Mouse (Mus musculus) liver, embryonic 11.5 days (tissue): ENCODE results near the gene Ckap5. TPM values are rescaled to one million over a fixed set of nuclear protein-coding genes. Genes with fewer than 3 reads are reported as not detected.

Experiments
- ATAC-seq: fragments of 200-750 bp; cut with Nextera tagmentation; replicated peaks from 2 replicates; pipeline ENCODE4 v1.8.0; 2017; ENCODE audit warnings: moderate number of reproducible peaks, mild to moderate bottlenecking, moderate TSS enrichment, moderate library complexity; ENCODE audit not compliant: low FRiP score
- DNase-seq: peaks from one replicate; pipeline ENCODE4 v3.0.0-alpha.2; 2017; ENCODE audit warnings: low spot score
- H3K27ac ChIP-seq: fragments of 300-500 bp; sonication (generic); 2 replicates; pipeline ENCODE4 v1.5.1; 2014; ENCODE audit warnings: mild to moderate bottlenecking, low read depth, low read length, control low read depth
- H3K27me3 ChIP-seq: fragments of 300-500 bp; sonication (generic); replicated peaks from 2 replicates; pipeline ENCODE4 v1.6.1; 2014; ENCODE audit warnings: low read length, mixed read lengths; ENCODE audit not compliant: control insufficient read depth, insufficient read depth
- H3K36me3 ChIP-seq: fragments of 300-500 bp; sonication (generic); 2 replicates; pipeline ENCODE4 v1.6.1; 2014; ENCODE audit warnings: mild to moderate bottlenecking, low read length, moderate library complexity, mixed read lengths; ENCODE audit not compliant: control insufficient read depth, insufficient read depth
- H3K4me1 ChIP-seq: fragments of 300-500 bp; sonication (generic); replicated peaks from 2 replicates; pipeline ENCODE4 v1.6.1; 2014; ENCODE audit warnings: low read length, mixed read lengths; ENCODE audit not compliant: control insufficient read depth, insufficient read depth
- H3K4me2 ChIP-seq: fragments of 300-500 bp; sonication (generic); 2 replicates; pipeline ENCODE4 v1.6.1; 2014; ENCODE audit warnings: mild to moderate bottlenecking, control low read depth, moderate library complexity
- H3K4me3 ChIP-seq: fragments of 300-500 bp; sonication (generic); 2 replicates; pipeline ENCODE4 v1.5.1; 2014; ENCODE audit warnings: low read depth, low read length, control low read depth
- H3K9ac ChIP-seq: fragments of 300-500 bp; sonication (generic); 2 replicates; pipeline ENCODE4 v1.6.1; 2014; ENCODE audit warnings: low read depth, low read length, control low read depth
- H3K9me3 ChIP-seq: fragments of 300-500 bp; sonication (generic); 2 replicates; pipeline ENCODE4 v1.6.1; 2016; ENCODE audit warnings: low read length, inconsistent platforms, mixed read lengths; ENCODE audit not compliant: control insufficient read depth
- WGBS: fragments of 180-500 bp; shearing (Covaris S2); extraction: QIAGEN DNeasy Blood & Tissue Kit; methylation state at CpG from one replicate; pipeline ENCODE4 v1.1.7; 2014; 5-methylcytosine and 5-hydroxymethylcytosine counted together
- polyA plus RNA-seq: library from polyadenylated mRNA; unstranded; fragments of >200 nt; fragmentation: Nextera tagmentation; extraction: Ambion mirVana; gene quantifications from 2 replicates; pipeline ENCODE4 v1.2.1, GENCODE M21; 2014

Ckap5 gene
- polyA plus RNA-seq, 1 experiment from 2014 or later: 49.4 TPM

GRCm38 (mm10) chr2:91631826-91632225 is 105.3 kb downstream of the Ckap5 start:
- Histone ChIP-seq H3K4me2 (no peak overlapping the region), H3K36me3 (no peaks in the 10 kb centered on the region), H3K4me1 (peaks cover 22% of the 10 kb centered on the region), H3K27ac (no peak overlapping the region), H3K4me3 (no peak overlapping the region), H3K9ac (no peak overlapping the region), H3K27me3 (no peaks in the 10 kb centered on the region), H3K9me3 (no peaks in the 10 kb centered on the region)
- ATAC-seq (no peak), DNase-seq (no peak)
- 86% methylated on average over 5 of the region's 5 CpGs for WGBS

DNA sequence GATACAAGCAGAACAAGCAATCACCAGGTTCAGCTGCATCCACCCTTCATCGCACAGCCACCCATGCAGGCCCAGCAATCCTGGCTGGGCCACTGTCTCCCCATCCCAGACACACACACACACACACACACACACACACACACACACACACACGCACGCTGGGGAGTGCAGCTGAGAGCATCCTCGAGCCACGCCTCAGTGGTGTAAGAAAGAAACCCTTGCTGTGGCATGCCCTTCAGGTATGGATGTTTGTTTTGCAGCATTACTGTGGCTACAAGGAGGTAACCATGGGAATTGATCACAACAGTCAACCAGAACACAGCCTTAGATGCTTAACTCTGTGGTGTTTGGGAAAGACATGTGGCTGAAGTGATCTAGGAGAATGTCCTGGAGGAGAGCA is 105.8 kb downstream of the Ckap5 start:
- Histone ChIP-seq H3K9me3 (no peaks in the 10 kb centered on the region), H3K4me2 (no peak overlapping the region), H3K9ac (no peak overlapping the region), H3K36me3 (no peaks in the 10 kb centered on the region), H3K27ac (no peak overlapping the region), H3K4me3 (no peak overlapping the region), H3K4me1 (peaks cover 22% of the 10 kb centered on the region), H3K27me3 (no peaks in the 10 kb centered on the region)
- 76% methylated on average over 5 of the region's 5 CpGs for WGBS
- ATAC-seq (no peak), DNase-seq (no peak)

GRCm38 (mm10) chr2:91633334-91633977 is 106.9 kb downstream of the Ckap5 start:
- Histone ChIP-seq H3K4me3 (no peak overlapping the region), H3K4me2 (peak overlapping the region; percentile 68), H3K9me3 (no peaks in the 10 kb centered on the region), H3K27me3 (no peaks in the 10 kb centered on the region), H3K36me3 (no peaks in the 10 kb centered on the region), H3K9ac (no peak overlapping the region), H3K27ac (no peak overlapping the region), H3K4me1 (peaks cover 22% of the 10 kb centered on the region)
- ATAC-seq: no peak
- no peak for DNase-seq
- WGBS: 70% methylated on average over 12 of the region's 12 CpGs

DNA sequence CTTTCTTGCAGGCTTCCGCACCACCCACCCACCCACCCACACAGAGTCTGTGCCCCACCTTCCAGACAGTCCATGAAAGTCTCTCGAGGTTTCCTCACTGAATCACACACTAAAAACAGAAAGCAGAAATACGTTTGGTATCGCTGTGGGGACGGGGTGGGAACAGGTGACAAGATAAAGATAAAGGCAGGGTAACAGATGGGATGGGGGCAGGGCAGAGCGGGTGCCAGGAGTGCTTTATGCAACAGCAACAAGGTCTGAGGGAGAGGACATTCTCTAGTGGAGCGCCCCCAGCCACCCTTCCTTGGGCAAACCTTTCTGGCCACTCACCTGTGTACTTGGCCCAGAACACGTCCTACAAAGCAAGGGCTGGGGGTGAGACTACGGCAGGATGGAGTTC is 108.3 kb downstream of the Ckap5 start:
- Histone ChIP-seq H3K4me2 (peak overlapping the region; percentile 68), H3K4me1 (peaks cover 22% of the 10 kb centered on the region), H3K36me3 (no peaks in the 10 kb centered on the region), H3K9ac (peak overlapping the region; percentile 65; the same call in 1 of the 2 replicates), H3K27ac (0 out of 2 replicates have a peak overlapping the region, but pooled peaks have one; percentile 73), H3K27me3 (no peaks in the 10 kb centered on the region), H3K9me3 (no peaks in the 10 kb centered on the region), H3K4me3 (peak overlapping the region; percentile 43)
- peak; percentile 77 for ATAC-seq
- 45% methylated on average over 9 of the region's 9 CpGs for WGBS
- peak; percentile 51 for DNase-seq

DNA sequence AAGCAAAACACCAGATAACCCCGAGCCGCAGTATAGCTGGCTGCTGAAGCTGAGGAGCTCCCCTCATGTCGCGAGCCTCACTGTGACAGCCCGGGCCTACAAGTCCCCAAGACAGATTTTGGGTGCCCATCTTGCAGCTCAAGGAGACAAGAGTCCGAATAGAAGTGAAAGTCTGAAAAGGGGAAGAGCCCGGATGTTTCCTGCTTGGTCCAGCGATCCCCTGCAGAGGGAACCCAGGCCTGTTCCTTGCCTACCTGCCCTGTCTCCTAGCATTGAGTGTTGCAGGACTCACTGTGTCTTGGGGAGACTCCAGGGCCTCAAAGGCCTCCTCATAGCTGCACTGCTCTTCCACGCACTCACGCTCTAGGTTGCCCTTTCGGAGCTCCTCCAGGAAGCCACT is 108.9 kb downstream of the Ckap5 start:
- H3K27me3 ChIP-seq: no peaks in the 10 kb centered on the region
- ATAC-seq: no peak
- peak overlapping the region; percentile 73 for H3K27ac ChIP-seq
- peak overlapping the region; percentile 43 for H3K4me3 ChIP-seq
- peaks cover 26% of the 10 kb centered on the region for H3K4me1 ChIP-seq
- H3K9ac ChIP-seq: peak overlapping the region; percentile 65
- WGBS: 68% methylated on average over 11 of the region's 11 CpGs
- peak overlapping the region; percentile 68 for H3K4me2 ChIP-seq
- H3K36me3 ChIP-seq: no peaks in the 10 kb centered on the region
- H3K9me3 ChIP-seq: no peaks in the 10 kb centered on the region
- no peak for DNase-seq

DNA sequence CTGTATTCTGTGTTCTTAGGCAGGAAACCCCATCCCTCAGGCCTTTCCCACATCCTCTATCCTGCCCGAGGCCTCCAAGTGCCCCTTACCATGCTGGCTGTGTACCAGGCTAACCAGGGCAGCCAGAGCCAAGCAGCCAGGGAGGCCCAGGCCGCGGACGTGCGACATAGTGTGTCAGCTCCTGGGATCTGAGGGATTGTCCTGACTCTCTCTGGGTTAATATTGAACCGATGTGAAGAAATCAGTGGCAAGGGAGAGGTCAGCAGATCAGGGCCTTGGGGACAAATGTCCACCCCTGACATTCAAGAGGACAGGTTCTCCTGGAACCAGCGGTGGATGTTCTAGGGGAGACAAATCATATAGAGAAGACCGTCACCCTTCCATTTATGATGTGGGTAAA is 109.7 kb downstream of the Ckap5 start, which contains the start of gene F2:
F2 (minus strand) TSS at position 186 of the 400 bp plus-strand sequence.
- WGBS: 79% methylated on average over 8 of the region's 8 CpGs
- peak within 1 kb of the TSS; percentile 43 for H3K4me3 ChIP-seq

DNA sequence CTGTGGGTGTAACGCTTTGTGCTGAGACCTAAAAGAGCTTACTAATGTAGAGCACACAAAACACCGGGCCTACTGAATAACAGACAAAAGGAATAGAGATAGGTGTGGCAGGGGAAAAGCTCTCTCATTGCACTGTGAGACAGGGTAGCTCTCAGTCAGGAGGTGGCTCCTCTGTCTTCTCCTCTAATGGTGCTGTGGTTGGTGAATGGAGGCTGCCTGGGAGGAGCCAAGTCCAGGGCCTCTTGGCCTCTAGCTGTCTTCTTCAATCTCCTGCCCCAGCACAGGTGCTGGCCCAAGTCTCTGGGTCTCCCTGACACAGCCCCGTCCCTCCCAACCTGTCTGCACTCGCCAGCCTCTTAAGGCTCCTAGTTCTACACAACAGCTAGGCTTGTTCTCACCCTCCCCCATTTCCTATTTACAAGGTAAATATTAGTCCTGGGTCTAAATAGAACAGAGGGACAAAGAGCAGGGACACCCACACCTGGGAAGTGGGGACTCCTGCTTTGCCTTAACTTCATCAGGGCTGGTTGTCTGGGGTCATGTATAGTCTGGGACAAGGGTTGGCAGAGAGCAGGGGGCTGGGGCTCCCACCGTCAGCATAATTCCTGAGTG is 110.3 kb downstream of the Ckap5 start:
- no peak for DNase-seq
- peak overlapping the region; percentile 68 for H3K4me2 ChIP-seq
- WGBS: 70% methylated on average over 5 of the region's 5 CpGs

More for the DNA sequence above, 109.7 kb downstream of the Ckap5 start, which contains the start of gene F2:
- DNase-seq (no peak), ATAC-seq (peak; percentile 43; the same call in 1 of the 2 replicates)
- Histone ChIP-seq H3K36me3 (no peaks in the 10 kb centered on the region), H3K27me3 (no peaks in the 10 kb centered on the region), H3K4me1 (peaks cover 26% of the 10 kb centered on the region), H3K27ac (peak within 1 kb of the TSS; percentile 73), H3K4me2 (peak within 1 kb of the TSS; percentile 68), H3K9ac (peak within 1 kb of the TSS; percentile 65), H3K9me3 (no peaks in the 10 kb centered on the region)

GRCm38 (mm10) chr2:91638931-91639330 is 112.4 kb downstream of the Ckap5 start:
- Histone ChIP-seq H3K4me2 (no peak overlapping the region), H3K9me3 (no peaks in the 10 kb centered on the region), H3K27me3 (no peaks in the 10 kb centered on the region), H3K4me1 (peaks cover 35% of the 10 kb centered on the region), H3K9ac (no peak overlapping the region), H3K36me3 (peaks cover 3% of the 10 kb centered on the region; the same call in 1 of the 2 replicates), H3K4me3 (no peak overlapping the region), H3K27ac (no peak overlapping the region)
- WGBS: 70% methylated on average over 6 of the region's 6 CpGs
- DNase-seq: no peak
- no peak for ATAC-seq

More for the DNA sequence above, 110.3 kb downstream of the Ckap5 start:
- Histone ChIP-seq H3K4me1 (peaks cover 26% of the 10 kb centered on the region), H3K9ac (peak overlapping the region; percentile 41), H3K36me3 (no peaks in the 10 kb centered on the region), H3K27me3 (no peaks in the 10 kb centered on the region), H3K27ac (peak overlapping the region; percentile 73), H3K4me3 (no peak overlapping the region), H3K9me3 (no peaks in the 10 kb centered on the region)
- peak; percentile 58 for ATAC-seq
